Mouse (Mus musculus): Measurements from ENCODE around the gene Fam50b.

GRCm38 (mm10) chr13:34767527-34768292 is 33.1 kb downstream of the Fam50b start:
- TF ChIP-seq CTCF (IDR thresholded peaks at IDR 0.05; ENCODE audit: low read depth) (no peak), EP300 (IDR thresholded peaks at IDR 0.05; ENCODE audit: low read depth) (no peak)
